ENCODE assay signal across 8 mouse cellular contexts in genomic region chr5:135744742-135745141, GRCm38 (mm10). TPM values are rescaled to one million over a fixed set of nuclear protein-coding genes. Genes with fewer than 3 reads are reported as not detected.
A peak's percentile ranks its signal among the peaks of the same experiment; 100 is the strongest.
DNase-seq lines count a peak whose midpoint lies in the region; ATAC-seq and TF ChIP-seq lines count a peak whose summit lies in the region.
"Had no signal": no experiment of that assay in that cellular context is flagged by ENCODE, and none has a peak within 500 bp of the region (broad histone marks: within the 10 kb centered on the region; RNA-seq: fewer than 3 reads in every experiment).

No protein-coding gene starts in this region.

- no peak for ATAC-seq in lung, postnatal 0 days
- peak; percentile 7 for ATAC-seq in forebrain, embryonic 13.5 days
- peak; percentile 10; the same call in 1 of the 2 replicates for ATAC-seq in liver, embryonic 11.5 days (replicated peaks; ENCODE audit: low FRiP score)
- ATAC-seq in stomach, embryonic 15.5 days (ENCODE audit: insufficient read depth, low FRiP score, low read depth), result no peak

- peaks cover 6% of the 10 kb centered on the region; the same call in 1 of the 2 replicates for H3K36me3 ChIP-seq in lung, postnatal 0 days (ENCODE audit: insufficient read depth, low read length)
- peaks cover 18% of the 10 kb centered on the region for H3K36me3 ChIP-seq in forebrain, embryonic 13.5 days (ENCODE audit: poor library complexity, severe bottlenecking)
- H3K36me3 ChIP-seq in liver, embryonic 11.5 days (ENCODE audit: control insufficient read depth, insufficient read depth, low read length), result no peaks in the 10 kb centered on the region
- H3K36me3 ChIP-seq in stomach, embryonic 15.5 days, result 0 out of 2 replicates have a peak, but pooled peaks cover 6% of the 10 kb centered on the region

- peak overlapping the region; percentile 92 for H3K4me2 ChIP-seq in lung, postnatal 0 days (replicated peaks; ENCODE audit: low read depth, low read length)
- peak overlapping the region; percentile 96 for H3K4me2 ChIP-seq in forebrain, embryonic 13.5 days
- H3K4me2 ChIP-seq in liver, embryonic 11.5 days, result peak overlapping the region; percentile 99
- peak overlapping the region; percentile 79 for H3K4me2 ChIP-seq in stomach, embryonic 15.5 days

- TF ChIP-seq EP300 in lung, postnatal 0 days (IDR thresholded peaks at IDR 0.05), result no peak

- H3K4me1 ChIP-seq in lung, postnatal 0 days (ENCODE audit: insufficient read depth, low read depth, low read length), result peaks cover 4% of the 10 kb centered on the region; the same call in 1 of the 2 replicates
- H3K4me1 ChIP-seq in forebrain, embryonic 13.5 days, result peaks cover 18% of the 10 kb centered on the region
- peaks cover 9% of the 10 kb centered on the region for H3K4me1 ChIP-seq in liver, embryonic 11.5 days (replicated peaks; ENCODE audit: control insufficient read depth, insufficient read depth, low read length)
- H3K4me1 ChIP-seq in stomach, embryonic 15.5 days, result peaks cover 18% of the 10 kb centered on the region

- peak overlapping the region; percentile 82 for H3K4me3 ChIP-seq in lung, postnatal 0 days (ENCODE audit: low read depth, low read length)
- peak overlapping the region; percentile 86 for H3K4me3 ChIP-seq in forebrain, embryonic 13.5 days
- peak overlapping the region; percentile 88 for H3K4me3 ChIP-seq in liver, embryonic 11.5 days (ENCODE audit: low read depth, low read length)
- peak overlapping the region; percentile 92 for H3K4me3 ChIP-seq in stomach, embryonic 15.5 days (replicated peaks)

- H3K27me3 ChIP-seq in lung, postnatal 0 days (replicated peaks; ENCODE audit: insufficient read depth, low read length), result no peaks in the 10 kb centered on the region
- H3K27me3 ChIP-seq in forebrain, embryonic 13.5 days, result no peaks in the 10 kb centered on the region
- H3K27me3 ChIP-seq in liver, embryonic 11.5 days (replicated peaks; ENCODE audit: control insufficient read depth, insufficient read depth, low read length), result no peaks in the 10 kb centered on the region
- no peaks in the 10 kb centered on the region for H3K27me3 ChIP-seq in stomach, embryonic 15.5 days (replicated peaks)

- no peak overlapping the region for H3K9ac ChIP-seq in lung, postnatal 0 days (replicated peaks; ENCODE audit: low read depth)
- H3K9ac ChIP-seq in forebrain, embryonic 13.5 days, result peak overlapping the region; percentile 51; the same call in 1 of the 2 replicates
- H3K9ac ChIP-seq in liver, embryonic 11.5 days (ENCODE audit: low read depth, low read length), result peak overlapping the region; percentile 53; the same call in 1 of the 2 replicates
- peak overlapping the region; percentile 29; the same call in 1 of the 2 replicates for H3K9ac ChIP-seq in stomach, embryonic 15.5 days

- no peak for DNase-seq in lung, postnatal 0 days (ENCODE audit: low spot score)
- DNase-seq in lung, postnatal 36 days, result no peak
- no peak for DNase-seq in liver, embryonic 11.5 days (ENCODE audit: low spot score)
- DNase-seq in urinary bladder, postnatal 36 days (ENCODE audit: low spot score in 2 of 2), result no peak
- no peak for DNase-seq in left cerebral cortex, postnatal 4 days

- H3K9me3 ChIP-seq in lung, postnatal 0 days (ENCODE audit: low read length), result no peaks in the 10 kb centered on the region
- H3K9me3 ChIP-seq in forebrain, embryonic 13.5 days (replicated peaks), result peaks cover 9% of the 10 kb centered on the region; the same call in 1 of the 2 replicates
- H3K9me3 ChIP-seq in liver, embryonic 11.5 days (ENCODE audit: control insufficient read depth, low read length), result peaks cover 8% of the 10 kb centered on the region; the same call in 1 of the 2 replicates
- 0 out of 2 replicates have a peak, but pooled peaks cover 3% of the 10 kb centered on the region for H3K9me3 ChIP-seq in stomach, embryonic 15.5 days

- WGBS in lung, postnatal 0 days, result 18% methylated on average over 12 of the region's 12 CpGs
- 18% methylated on average over 12 of the region's 12 CpGs for WGBS in forebrain, embryonic 13.5 days
- 24% methylated on average over 12 of the region's 12 CpGs for WGBS in liver, embryonic 11.5 days
- WGBS in stomach, embryonic 15.5 days, result 13% methylated on average over 12 of the region's 12 CpGs

- no peak for TF ChIP-seq CTCF in lung, postnatal 0 days (IDR thresholded peaks at IDR 0.05)

- peak overlapping the region; percentile 71 for H3K27ac ChIP-seq in lung, postnatal 0 days (ENCODE audit: low read length)
- 0 out of 2 replicates have a peak overlapping the region, but pooled peaks have one; percentile 1 for H3K27ac ChIP-seq in forebrain, embryonic 13.5 days
- H3K27ac ChIP-seq in liver, embryonic 11.5 days (ENCODE audit: low read depth, low read length), result no peak overlapping the region
- H3K27ac ChIP-seq in stomach, embryonic 15.5 days, result no peak overlapping the region; the same call in 1 of the 2 replicates

- intact Hi-C loops in left cerebral cortex, postnatal 4 days (cut with DNase I), result no loop called here

RNA-seq across cellular contexts. Expression of gene Tmem120a, which starts 0.5 kb away (rescaled TPM):
- 44.0 and 45.2 TPM in 2 replicates for polyA plus RNA-seq in lung, postnatal 0 days (2015; fragmentation: Nextera tagmentation; extraction: Ambion mirVana)
- polyA plus RNA-seq in forebrain, embryonic 13.5 days (2015; fragmentation: Nextera tagmentation; extraction: Ambion mirVana), result 67.0 and 69.7 TPM in 2 replicates
- polyA plus RNA-seq in liver, embryonic 11.5 days (2014; fragmentation: Nextera tagmentation; extraction: Ambion mirVana), result 23.2 and 23.7 TPM in 2 replicates
- 43.9 and 45.5 TPM in 2 replicates for polyA plus RNA-seq in stomach, embryonic 15.5 days (2015; fragmentation: Nextera tagmentation; extraction: Ambion mirVana)
- total RNA-seq in left cerebral cortex, postnatal 4 days (2021), result 10 to 100 TPM; 44.4 to 47.0 TPM

RNA-seq across cellular contexts. Expression of gene Styxl1, which starts 33.4 kb away (rescaled TPM):
- 1.7 TPM in 2 replicates for polyA plus RNA-seq in lung, postnatal 0 days (2015; fragmentation: Nextera tagmentation; extraction: Ambion mirVana)
- 0.26 and 0.41 TPM in 2 replicates for polyA plus RNA-seq in forebrain, embryonic 13.5 days (2015; fragmentation: Nextera tagmentation; extraction: Ambion mirVana)
- polyA plus RNA-seq in liver, embryonic 11.5 days (2014; fragmentation: Nextera tagmentation; extraction: Ambion mirVana), result 0.29 TPM in 1 of 2 replicates, not detected in the other
- 0.30 and 0.36 TPM in 2 replicates for polyA plus RNA-seq in stomach, embryonic 15.5 days (2015; fragmentation: Nextera tagmentation; extraction: Ambion mirVana)
- total RNA-seq in left cerebral cortex, postnatal 4 days (2021), result not detected
- total RNA-seq: left cerebral cortex, postnatal 10 days had no signal

RNA-seq across cellular contexts. Expression of gene Mdh2, which starts 33.5 kb away (rescaled TPM):
- 281 and 302 TPM in 2 replicates for polyA plus RNA-seq in lung, postnatal 0 days (2015; fragmentation: Nextera tagmentation; extraction: Ambion mirVana)
- 558 and 564 TPM in 2 replicates for polyA plus RNA-seq in forebrain, embryonic 13.5 days (2015; fragmentation: Nextera tagmentation; extraction: Ambion mirVana)
- polyA plus RNA-seq in liver, embryonic 11.5 days (2014; fragmentation: Nextera tagmentation; extraction: Ambion mirVana), result 625 and 635 TPM in 2 replicates
- 496 and 553 TPM in 2 replicates for polyA plus RNA-seq in stomach, embryonic 15.5 days (2015; fragmentation: Nextera tagmentation; extraction: Ambion mirVana)
- 100 to 1,000 TPM; 359 to 370 TPM for total RNA-seq in left cerebral cortex, postnatal 4 days (2021)

Comparison
In these comparisons a context has a peak if more than half of its experiments do, and no peak if none do; other contexts are left out.
1. ATAC-seq: peak in forebrain, embryonic 13.5 days (single experiment) and liver, embryonic 11.5 days (single experiment); none in lung, postnatal 0 days (single experiment) and stomach, embryonic 15.5 days (single experiment).
2. H3K27ac ChIP-seq: peak in lung, postnatal 0 days (single experiment) and forebrain, embryonic 13.5 days (single experiment); none in liver, embryonic 11.5 days (single experiment) and stomach, embryonic 15.5 days (single experiment).
3. Peak in every context shown above with its lines, with median percentiles within 50 percentile points of each other: H3K4me2 ChIP-seq and H3K4me3 ChIP-seq.